Mouse (Mus musculus) layer of hippocampus, postnatal 10 days (tissue): Measurements from ENCODE around the gene Ercc6l. TPM values are rescaled to one million over a fixed set of nuclear protein-coding genes. Genes with fewer than 3 reads are reported as not detected.

ENCODE experiments used
- DNase-seq, 2 experiments: peaks; one replicate each; pipeline ENCODE4 v3.0.0; 2021; ENCODE audit warnings: low spot score in 2 of 2
- long read RNA-seq: library from polyadenylated mRNA; stranded (forward); transcript quantifications from one replicate; pipeline ENCODE4 v2.0.0, GENCODE M21; 2023
- total RNA-seq, 2 experiments: library from RNA; stranded (reverse); gene quantifications; 2 replicates each; pipeline ENCODE4 v1.2.3; 2021

Gene Ercc6l
- total RNA-seq = under 1 TPM; 0.69 to 0.78 TPM
- long read RNA-seq = 0 reads

DNA sequence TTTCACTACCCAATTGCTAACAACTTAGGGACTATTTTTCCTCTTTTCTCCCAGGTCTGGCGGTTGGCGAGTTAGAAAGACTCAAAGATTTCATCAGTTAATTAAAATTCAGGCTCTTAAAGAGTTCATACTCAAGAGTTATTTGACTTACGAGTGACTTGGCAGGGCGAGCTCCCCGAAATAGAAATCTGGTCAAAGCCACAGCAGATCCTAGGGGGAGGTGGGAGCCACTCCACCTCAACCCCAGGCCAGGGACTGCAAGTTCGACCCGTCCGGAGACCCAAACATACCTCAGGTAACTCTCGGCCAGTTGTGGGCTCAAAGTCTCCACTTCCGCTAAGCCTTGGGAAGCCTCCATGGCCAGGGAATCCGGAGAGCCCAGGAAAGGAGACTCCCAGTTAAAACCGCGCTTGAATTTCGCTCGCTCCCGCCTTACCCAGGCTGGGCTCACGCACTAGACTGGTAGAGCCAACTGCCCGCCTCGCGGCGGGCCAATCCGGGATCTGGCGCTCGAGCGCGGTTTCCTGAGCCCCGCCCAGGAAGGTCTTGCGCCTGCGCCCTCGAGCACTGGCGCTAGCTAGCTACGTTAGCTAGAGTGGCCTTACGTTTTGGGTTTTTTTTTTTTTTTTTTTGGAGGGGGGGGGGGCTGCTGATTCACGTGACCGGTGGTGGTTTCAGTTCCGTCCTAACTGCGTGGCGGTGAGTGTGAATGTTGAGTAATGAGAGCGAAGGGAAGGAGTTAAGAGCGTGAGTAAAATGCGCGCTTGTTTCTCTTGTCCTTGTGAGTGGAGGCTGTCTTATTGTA is at the start of gene Ercc6l:
TSS of gene Ercc6l (minus strand) at position 474 of the 805 bp plus-strand sequence.
- peak; percentile 81 to 86 for DNase-seq

DNA sequence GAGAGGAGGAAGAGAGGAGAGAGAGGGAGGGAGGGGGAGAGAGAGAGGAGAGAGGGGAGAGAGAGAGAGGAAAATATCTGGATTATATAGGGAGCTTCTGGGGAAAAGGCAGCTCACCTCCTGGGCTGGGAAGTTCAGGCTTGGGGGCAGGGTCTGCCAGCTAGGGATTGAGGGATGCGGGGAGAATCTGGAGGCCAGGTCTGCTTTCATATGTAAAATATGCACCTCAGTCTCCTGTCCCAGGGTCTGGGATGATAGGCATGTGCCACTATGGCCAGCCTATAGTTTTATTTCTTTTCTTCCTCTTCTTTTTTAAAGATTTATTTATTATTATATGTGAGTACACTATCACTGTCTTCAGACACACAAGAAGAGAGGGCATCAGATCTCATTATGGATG is 33.9 kb upstream of the Ercc6l start:
- DNase-seq = no peak

DNA sequence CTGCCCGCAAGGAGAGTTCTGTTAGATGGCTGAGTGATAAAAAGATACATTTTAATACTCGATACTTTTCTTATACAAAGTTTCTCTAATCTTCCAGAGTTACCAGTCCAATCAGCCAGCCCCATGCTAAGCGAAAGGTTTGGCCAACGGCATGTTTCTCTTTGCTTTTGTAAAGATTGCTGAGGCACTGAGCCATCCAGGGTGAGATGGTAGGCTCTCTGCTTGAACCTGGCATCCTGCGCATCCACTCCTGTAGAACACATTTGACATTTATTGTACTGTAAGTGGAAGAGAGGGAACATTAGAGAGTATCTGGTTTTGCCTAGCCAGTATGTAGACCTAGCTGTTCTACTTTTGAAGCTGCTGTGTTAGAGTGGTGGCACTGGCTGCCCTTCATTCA is 32.7 kb upstream of the Ercc6l start:
- no peak for DNase-seq

DNA sequence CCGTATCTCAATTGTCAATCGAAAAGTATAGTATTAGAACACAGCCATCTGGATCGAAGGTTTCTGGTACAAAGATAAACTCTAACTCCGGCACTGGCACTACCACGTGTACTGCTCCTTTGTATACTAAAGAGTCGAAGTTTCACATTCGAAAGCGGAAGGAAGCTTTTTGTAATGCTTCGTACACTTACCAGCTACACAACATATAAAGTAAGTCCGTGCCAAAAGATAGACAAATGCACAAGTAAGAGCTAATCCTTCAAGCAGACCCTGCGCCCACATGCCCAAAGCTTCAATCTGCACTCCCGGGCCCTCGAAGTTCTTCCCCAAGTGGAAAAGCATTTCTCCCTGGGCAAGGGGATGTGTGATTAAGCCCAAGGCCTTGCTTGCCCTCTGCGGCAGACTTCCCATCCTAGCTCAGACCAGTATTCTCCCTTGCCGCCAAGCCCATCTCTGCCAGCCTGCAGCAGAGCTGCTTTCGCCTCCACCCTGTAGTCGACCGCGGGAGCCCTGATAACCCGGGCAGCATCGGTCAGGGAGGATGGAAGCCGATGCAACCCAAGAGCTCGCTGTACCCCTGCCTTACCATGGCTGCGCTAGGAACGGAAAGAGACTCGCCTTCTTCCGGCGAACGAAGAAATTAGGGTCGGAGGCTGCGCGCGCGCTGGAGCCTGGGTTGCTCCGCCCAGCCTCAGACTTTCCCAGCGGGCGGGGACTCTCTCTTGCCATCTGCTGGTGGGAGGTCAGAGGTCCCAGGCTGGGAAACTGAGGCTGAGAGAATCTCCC is 32.0 kb upstream of the Ercc6l start, which contains the start of gene Rps4x:
TSS of gene Rps4x (minus strand) at position 683 of the 786 bp plus-strand sequence.
- peak; percentile 78 to 82 for DNase-seq

DNA sequence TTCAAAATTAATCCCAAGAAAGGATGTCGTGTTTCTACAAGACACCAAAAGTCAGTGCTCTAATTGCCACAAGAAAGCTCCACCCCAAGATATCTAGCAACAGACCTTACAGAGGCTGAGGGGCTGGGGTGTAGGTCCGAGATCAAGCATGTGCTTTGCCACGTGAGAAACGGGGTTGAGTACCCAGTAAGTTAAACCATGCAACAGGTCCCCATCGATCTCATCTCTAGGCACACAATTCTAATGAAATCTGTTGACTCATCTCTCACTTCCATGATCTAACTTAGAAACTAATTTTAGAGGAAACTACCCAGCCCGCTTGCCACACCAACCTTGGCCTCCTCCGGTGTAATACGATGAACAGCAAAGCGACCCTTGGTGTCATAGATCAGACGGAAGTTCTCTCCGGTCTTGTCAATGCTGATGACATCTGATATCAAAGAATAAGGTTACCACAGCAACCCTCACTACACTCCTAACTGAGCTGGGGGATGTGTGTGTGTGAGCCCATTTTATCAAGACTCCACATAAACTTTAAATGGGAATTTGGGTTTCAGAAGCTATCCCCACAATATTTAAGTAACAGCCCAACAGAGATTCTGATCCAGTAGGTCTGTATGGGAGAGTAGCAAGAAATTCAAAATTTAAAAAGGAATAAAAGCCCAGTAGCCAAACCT is 30.3 kb upstream of the Ercc6l start:
- no peak for DNase-seq

DNA sequence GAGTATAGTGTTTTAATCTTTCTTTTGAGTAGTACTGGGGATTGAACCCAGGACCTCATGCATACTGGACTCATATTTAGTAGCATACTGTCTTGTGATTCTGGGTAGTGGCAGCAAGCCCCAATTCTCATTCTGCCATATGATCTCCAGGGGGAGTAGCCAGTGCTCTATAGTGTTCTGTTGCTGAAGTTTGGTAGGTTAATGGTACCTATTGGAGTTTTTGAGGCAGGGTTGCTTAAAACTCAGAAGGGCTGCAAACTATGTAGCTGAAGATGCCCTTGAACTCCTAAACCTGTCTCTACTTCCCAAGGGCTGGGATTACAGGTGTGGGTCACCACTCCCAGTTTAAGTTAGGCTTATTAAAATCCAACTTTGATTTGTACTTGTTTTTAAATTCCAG is 25.7 kb upstream of the Ercc6l start:
- DNase-seq = no peak

DNA sequence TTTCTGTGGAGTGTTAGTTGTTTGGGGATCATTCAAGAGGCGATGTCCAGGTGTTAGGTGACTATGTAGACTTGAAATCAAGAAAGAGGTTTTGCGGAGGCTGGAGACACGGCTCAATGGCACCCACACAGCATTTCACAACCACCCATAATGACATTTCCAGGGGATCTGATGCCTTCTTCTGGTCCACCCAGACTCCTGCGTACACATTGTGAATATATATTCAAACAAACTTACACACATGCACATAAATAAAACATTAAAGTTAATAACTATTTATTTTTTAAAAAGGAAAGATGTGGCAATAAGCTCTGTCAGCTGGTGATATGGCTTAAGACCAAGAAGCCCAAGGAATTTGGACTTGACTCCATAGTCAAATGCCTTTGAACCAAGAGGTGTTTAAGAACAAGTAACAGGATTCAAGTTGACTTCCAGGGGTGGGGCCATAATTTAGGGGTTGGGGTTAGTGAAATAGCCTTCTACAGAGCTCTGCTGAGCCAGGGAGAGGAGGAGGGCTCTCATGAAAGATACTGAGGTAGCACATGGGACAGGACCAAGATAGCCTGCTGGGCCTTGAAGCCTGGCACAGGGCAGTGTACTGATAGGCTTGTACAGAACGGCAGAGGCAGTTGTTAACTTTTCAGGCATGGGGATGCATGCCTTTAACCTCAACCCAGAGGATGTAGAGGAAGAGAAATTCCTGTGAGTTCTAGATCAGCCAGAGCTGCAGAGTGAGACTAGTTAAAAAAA is 18.8 kb upstream of the Ercc6l start:
- DNase-seq = no peak

DNA sequence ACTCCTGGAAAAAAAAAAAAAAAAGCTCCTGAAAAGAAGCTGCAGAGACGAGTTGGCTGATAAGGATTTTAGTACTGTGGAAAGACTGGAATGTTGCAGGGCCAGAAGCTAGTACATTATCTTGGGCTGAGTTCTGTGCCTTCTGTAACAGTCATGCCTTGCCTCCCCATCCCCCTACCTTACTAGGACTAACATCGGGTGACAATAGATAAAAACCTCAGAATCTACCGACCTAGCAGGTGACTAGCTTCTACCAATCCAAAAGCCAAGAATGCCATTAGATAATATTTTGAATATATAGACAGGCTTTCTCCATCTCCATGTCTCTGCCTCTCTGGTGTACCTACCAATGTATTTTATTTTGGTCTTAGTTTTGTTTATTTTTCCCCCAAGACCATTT is 14.0 kb upstream of the Ercc6l start:
- no peak for DNase-seq

DNA sequence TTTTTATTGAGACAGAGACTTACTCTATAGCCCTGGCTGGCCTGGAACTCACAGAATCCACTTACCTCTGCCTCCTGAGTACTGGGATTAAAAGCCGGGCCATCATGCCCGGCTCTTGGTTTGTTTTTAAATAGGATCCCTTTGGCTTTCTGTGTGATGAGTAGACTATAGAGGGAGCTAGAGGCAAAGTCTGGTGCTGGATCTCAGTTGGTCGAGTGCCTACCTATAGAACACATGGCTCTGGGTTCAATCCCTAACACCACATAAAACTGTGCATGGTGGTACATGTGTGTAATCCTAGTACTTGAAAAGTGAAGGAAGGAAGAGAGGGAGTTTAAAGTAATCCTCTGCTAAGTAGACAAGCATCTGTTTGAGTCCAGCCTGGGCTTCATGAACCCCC is 13.2 kb upstream of the Ercc6l start:
- no peak for DNase-seq

DNA sequence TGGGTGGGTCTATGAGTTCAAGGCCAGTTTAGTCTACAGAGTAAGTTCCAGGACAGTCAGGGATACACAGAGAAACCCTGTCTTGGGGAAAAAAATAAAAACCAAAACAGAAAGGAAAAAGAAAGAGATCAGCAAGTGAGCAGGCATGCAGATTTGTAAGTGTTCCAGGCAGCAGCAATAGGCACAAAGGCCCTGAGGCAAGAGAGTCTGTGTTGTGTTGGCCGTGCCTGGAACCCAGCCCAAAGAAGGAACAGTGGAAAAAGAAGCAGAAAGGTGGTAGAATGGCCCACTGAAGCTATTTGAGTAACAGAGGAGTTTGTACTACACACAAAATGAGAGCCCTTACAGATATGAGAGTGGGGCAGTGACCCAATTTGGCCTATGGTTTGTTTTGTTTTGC is 12.8 kb upstream of the Ercc6l start:
- DNase-seq = no peak

DNA sequence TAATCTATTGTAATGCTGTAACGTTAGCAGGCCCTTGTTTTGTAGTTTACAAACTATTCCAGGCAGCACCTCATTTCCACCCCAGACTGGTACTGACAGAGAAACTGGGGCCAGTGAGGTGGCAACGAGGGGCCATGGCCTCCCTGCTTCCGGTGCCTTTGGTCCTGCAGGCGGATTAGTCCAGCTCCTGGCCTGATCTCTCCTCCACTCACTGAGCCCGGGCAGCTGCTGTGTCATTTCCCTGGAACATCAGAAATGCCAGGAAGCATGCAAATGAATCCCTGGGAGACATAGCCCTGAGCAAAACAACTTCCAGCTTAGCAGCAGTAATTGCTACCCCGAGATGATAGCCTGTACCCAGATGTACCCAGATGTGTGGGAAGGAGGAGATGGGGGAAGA is 10.1 kb upstream of the Ercc6l start:
- no peak for DNase-seq

DNA sequence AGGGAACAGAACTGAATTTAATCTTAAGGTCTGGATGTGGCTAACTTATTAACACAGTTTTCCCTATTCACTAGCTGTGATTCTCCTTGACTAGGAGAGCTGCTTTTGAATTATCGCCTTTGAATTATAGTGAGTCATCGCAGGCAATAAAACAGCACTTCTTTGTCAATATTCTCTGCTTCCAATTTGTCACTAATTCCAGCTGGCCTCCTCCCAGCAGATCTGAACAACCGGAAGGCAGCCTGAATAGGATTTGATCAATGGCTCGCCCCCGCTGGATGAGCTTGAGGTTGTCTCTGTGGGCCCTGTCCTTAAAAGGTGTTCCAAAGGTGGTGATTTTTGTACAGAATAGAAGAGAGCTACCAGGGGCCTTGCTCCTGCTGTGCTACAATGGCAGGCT is 9.6 kb upstream of the Ercc6l start:
- DNase-seq = peak; percentile 28 to 46

DNA sequence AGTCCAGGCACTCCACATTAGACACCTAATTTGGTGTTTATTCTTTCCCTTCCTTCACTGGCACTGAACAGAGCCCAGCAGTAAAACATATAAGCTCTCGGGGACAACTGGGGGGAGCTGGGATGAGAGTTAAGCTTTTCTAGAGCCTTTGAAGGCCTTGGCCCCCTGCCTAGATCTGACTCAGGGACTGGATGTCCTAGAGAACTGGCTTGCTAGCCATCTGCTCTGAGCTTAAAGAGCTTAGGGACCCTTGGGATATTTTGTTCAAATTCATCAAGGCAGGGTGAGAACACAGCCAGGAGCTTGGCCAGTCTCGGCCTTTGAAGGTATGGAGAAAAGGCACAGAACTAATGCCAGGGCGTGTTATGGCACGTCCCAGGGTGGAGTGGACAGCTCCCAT is 6.6 kb upstream of the Ercc6l start:
- no peak for DNase-seq

DNA sequence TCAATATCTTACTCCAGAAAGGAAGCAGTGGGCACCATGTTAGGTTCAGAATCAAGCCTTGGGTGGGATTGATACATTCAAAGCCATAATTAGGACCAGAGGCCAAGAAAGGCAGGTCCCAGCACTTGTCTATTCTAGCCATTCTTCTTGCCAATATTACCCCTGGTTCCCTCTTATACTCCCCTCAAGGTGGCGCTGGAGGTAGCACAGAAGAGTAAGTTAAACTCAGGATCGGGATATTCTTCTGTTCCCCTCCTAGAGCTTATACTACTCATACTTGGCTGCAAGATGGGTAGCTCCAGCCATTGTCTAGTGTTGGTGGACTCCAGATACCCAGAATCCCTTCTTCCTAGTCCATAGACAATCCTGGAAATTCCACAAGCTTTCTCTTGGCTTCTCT is 6.2 kb upstream of the Ercc6l start:
- DNase-seq = no peak

DNA sequence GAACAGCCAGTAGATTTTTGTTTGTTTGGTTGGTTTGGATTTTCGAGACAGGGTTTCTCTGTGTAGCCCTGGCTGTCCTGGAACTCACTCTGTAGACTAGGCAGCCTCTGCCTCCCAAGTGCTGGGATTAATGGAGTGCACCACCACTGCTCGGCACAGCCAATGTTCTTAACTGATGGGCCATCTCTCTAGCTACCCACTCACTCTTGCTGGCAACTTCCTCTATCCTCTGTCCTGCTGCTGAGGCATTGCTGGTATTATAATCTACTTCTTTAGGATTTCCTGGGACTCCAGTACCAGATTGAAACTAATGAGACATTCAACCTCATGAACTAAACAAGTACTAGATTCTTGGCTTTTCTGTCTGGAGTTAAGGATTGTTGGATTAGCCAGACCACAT is 3.6 kb upstream of the Ercc6l start:
- no peak for DNase-seq

DNA sequence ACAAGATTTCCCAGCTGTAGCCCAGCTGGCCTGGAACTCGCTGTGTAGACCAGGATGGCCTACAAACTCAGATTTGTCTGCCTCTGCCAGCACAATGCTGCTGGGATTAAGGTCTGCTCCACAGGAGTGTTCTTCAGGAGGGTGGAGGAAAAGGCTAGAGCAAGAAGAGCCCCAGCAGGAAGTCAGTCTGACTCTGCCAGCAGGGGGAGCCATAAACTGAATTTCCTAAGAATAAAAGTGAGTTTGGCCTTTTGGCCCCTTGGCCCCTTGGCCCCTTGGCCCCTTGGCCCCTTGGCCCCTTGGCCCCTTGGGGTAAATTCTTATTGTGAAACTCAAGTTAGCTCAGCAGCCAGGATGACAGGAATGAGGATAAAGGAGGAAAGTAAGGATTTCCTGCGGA is 2.9 kb upstream of the Ercc6l start:
- DNase-seq = peak in 1 of 2 experiments; percentile 26

DNA sequence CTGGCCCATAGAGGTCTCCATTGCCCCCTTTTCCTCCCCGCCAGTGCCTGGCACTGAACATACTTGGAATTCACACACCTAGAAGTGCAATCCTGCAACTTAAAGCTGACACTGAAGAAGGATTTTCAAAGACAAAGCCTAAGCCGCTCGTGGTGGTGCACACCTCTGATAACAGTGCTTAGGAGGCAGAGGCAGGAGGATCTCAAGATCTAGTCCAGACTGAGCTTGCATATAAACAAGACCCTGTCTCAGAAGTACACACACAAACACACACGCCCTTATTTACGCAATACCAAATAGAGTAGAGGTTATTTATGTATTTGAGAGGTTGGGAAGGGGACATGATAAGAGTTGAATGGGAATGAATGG is 516 bp upstream of the Ercc6l start:
- peak in 1 of 2 experiments; percentile 34 for DNase-seq

DNA sequence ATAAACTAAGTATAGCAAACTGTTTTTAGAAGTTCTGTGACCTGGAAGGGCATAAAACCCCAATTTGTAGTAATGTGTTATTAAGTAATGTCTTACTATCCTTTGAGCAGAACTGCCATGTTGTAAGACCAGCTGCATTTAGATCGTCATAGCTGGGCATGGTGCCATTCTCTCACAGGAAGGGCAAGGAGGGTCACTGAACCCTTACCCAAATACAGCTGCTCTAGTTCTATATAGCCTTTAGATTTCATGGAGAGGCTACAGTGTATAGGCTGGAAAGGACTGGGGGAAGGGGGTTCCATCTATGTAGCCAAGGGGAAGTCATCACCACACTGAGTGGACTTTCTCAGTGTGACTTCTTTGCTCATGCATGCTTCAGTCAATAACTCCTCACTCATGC is 15.7 kb downstream of the Ercc6l start:
- DNase-seq = no peak

DNA sequence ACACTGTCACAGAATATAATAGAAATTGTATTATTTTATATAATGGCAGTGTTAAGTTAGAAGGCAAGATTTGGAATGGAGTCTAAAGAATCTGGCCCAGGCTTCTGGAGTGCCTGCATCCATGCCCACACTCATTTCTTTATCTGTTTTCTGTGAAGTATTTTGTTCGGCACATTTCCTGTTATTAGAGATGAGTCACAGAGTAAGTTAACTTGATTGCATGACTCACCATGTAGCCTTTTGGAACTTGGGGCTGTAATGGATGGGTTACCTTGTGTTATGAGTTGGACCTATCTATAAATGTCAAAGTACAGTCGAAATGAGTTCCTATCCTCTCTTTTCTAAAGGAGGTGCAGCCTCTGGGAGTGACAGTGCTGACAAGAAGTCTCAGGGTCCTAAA is 35.6 kb downstream of the Ercc6l start:
- no peak for DNase-seq

DNA sequence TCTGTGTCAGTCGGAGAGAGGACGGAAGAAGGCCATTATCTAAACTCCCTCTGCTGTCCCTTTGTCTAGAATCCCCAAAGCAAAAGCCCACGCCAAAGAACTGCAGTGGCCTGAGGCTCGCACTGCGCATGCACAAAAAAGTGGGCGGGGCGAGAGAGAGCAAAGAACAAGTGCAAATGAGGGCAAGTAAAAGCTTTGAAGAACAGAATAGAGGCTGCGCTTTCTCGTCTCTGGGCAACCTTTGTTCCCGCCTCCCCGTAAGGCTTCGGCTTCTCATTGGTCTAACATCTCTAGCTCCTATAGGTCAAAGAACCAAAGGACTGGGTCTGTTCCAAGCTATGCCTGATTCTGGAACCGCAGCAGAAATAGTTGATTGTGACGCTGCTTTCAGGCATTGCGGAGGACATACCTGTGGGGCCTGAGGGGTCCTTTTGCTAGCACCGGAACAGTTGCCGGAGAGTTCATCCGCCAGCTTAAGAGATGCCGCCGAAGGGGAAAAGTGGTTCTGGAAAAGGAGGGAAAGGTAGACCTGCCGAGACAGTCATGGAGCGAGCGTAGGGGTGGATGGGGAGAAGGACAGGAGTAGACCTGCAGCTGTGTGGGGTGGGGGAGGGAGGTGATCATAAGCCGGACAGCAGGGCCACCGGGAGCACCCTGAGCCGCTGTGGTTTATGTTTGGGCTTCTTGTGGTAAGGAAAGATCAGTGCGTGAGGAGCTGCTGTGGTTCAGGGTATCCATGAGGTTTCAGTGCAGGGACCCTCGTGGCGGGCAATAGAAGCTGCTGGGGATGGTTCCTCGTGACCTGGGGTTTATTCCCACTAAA is 37.6 kb downstream of the Ercc6l start, which contains the start of gene Pin4:
TSS of gene Pin4 (plus strand) at position 406 of the 823 bp plus-strand sequence.
- DNase-seq = peak; percentile 85 to 88
